Mouse (Mus musculus) stomach, postnatal 0 days (tissue): Measurements from ENCODE around the gene Scn1a. TPM values are rescaled to one million over a fixed set of nuclear protein-coding genes. Genes with fewer than 3 reads are reported as not detected.

ENCODE experiments used
- ATAC-seq: fragments of 200-750 bp; cut with Nextera tagmentation; 2 replicates; pipeline ENCODE4 v1.8.0; 2017; ENCODE audit not compliant: low FRiP score, low TSS enrichment
- DNase-seq: peaks from one replicate; pipeline ENCODE4 v3.0.0-alpha.2; 2016; ENCODE audit warnings: low spot score
- H3K27ac ChIP-seq: fragments of 300-500 bp; sonication (generic); replicated peaks from 2 replicates; pipeline ENCODE4 v1.5.1; 2014; ENCODE audit warnings: mild to moderate bottlenecking, control low read depth
- H3K27me3 ChIP-seq: fragments of 300-500 bp; sonication (generic); 2 replicates; pipeline ENCODE4 v1.6.1; 2014; ENCODE audit warnings: low read length; ENCODE audit not compliant: control insufficient read depth, insufficient read depth
- H3K36me3 ChIP-seq: fragments of 300-500 bp; sonication (generic); 2 replicates; pipeline ENCODE4 v1.6.1; 2014; ENCODE audit warnings: low read length, mixed read lengths; ENCODE audit not compliant: control insufficient read depth, insufficient read depth
- H3K4me1 ChIP-seq: fragments of 300-500 bp; sonication (generic); replicated peaks from 2 replicates; pipeline ENCODE4 v1.6.1; 2014; ENCODE audit warnings: antibody characterized with exemption; ENCODE audit not compliant: control insufficient read depth, insufficient read depth
- H3K4me2 ChIP-seq: fragments of 300-500 bp; sonication (generic); replicated peaks from 2 replicates; pipeline ENCODE4 v1.6.1; 2014; ENCODE audit warnings: low read depth, mild to moderate bottlenecking, control low read depth, moderate library complexity
- H3K4me3 ChIP-seq: fragments of 300-500 bp; sonication (generic); 2 replicates; pipeline ENCODE4 v1.5.1; 2014; ENCODE audit warnings: low read depth, low read length, control low read depth
- H3K9ac ChIP-seq: fragments of 300-500 bp; sonication (generic); 2 replicates; pipeline ENCODE4 v1.6.1; 2014; ENCODE audit warnings: mild to moderate bottlenecking, low read length, control low read depth, mixed read lengths
- H3K9me3 ChIP-seq: fragments of 300-500 bp; sonication (generic); 2 replicates; pipeline ENCODE4 v1.6.1; 2016; ENCODE audit warnings: low read length; ENCODE audit not compliant: control insufficient read depth
- CTCF ChIP-seq: IDR thresholded peaks from 2 replicates; pipeline ENCODE4 v1.5.1; 2016; ENCODE audit warnings: antibody characterized with exemption, low read depth, mild to moderate bottlenecking, moderate library complexity
- EP300 ChIP-seq: optimal IDR thresholded peaks from 2 replicates; pipeline ENCODE3; 2016; ENCODE audit warnings: antibody characterized with exemption
- WGBS: fragments of 180-500 bp; shearing (Covaris S2); extraction: QIAGEN DNeasy Blood & Tissue Kit; methylation state at CpG from one replicate; pipeline ENCODE4 v1.1.7; 2014; 5-methylcytosine and 5-hydroxymethylcytosine counted together
- polyA plus RNA-seq: library from polyadenylated mRNA; unstranded; fragments of >200 nt; fragmentation: Nextera tagmentation; extraction: Ambion mirVana; gene quantifications from 2 replicates; pipeline ENCODE4 v1.2.1, GENCODE M21; 2015

Scn1a gene
- polyA plus RNA-seq, 1 experiment from 2014 or later = 0.07 TPM

GRCm38 (mm10) chr2:66392586-66392985, 48.1 kb downstream of the Scn1a start:
- H3K4me1 ChIP-seq = no peaks in the 10 kb centered on the region
- no peak for TF ChIP-seq EP300
- TF ChIP-seq CTCF = no peak
- no peak overlapping the region for H3K9ac ChIP-seq
- no peaks in the 10 kb centered on the region for H3K27me3 ChIP-seq
- no peaks in the 10 kb centered on the region for H3K36me3 ChIP-seq
- H3K27ac ChIP-seq = no peak overlapping the region
- no peak for DNase-seq
- 54% methylated on average over 5 of the region's 5 CpGs for WGBS
- no peak for ATAC-seq
- no peak overlapping the region for H3K4me2 ChIP-seq
- no peaks in the 10 kb centered on the region for H3K9me3 ChIP-seq
- no peak overlapping the region for H3K4me3 ChIP-seq

- H3K9ac ChIP-seq = no peak overlapping the region
- no peaks in the 10 kb centered on the region for H3K4me1 ChIP-seq
- no peaks in the 10 kb centered on the region for H3K9me3 ChIP-seq
- WGBS = 90% methylated on average over 2 of the region's 2 CpGs
- no peaks in the 10 kb centered on the region for H3K27me3 ChIP-seq
- no peak for TF ChIP-seq CTCF
- no peak for TF ChIP-seq EP300
- ATAC-seq (no peak), DNase-seq (no peak)
- H3K36me3 ChIP-seq = no peaks in the 10 kb centered on the region
- no peak overlapping the region for H3K4me2 ChIP-seq
- H3K4me3 ChIP-seq = no peak overlapping the region
- H3K27ac ChIP-seq = no peak overlapping the region
These were observed 72.7 kb downstream of the Scn1a start for GRCm38 (mm10) chr2:66367957-66368356.

- H3K27ac ChIP-seq = no peak overlapping the region
- no peak for ATAC-seq
- no peaks in the 10 kb centered on the region for H3K27me3 ChIP-seq
- no peaks in the 10 kb centered on the region for H3K9me3 ChIP-seq
- H3K4me3 ChIP-seq = no peak overlapping the region
- H3K4me1 ChIP-seq = no peaks in the 10 kb centered on the region
- WGBS = 88% methylated on average over 2 of the region's 2 CpGs
- no peak overlapping the region for H3K4me2 ChIP-seq
- H3K36me3 ChIP-seq = no peaks in the 10 kb centered on the region
- DNase-seq = no peak
- TF ChIP-seq CTCF = no peak
- TF ChIP-seq EP300 = no peak
- no peak overlapping the region for H3K9ac ChIP-seq
These were observed 90.0 kb downstream of the Scn1a start for GRCm38 (mm10) chr2:66350590-66350989.

- H3K9me3 ChIP-seq = no peaks in the 10 kb centered on the region
- H3K9ac ChIP-seq = no peak overlapping the region
- no peaks in the 10 kb centered on the region for H3K36me3 ChIP-seq
- no peak overlapping the region for H3K27ac ChIP-seq
- TF ChIP-seq EP300 = no peak
- no peak for TF ChIP-seq CTCF
- no peak overlapping the region for H3K4me2 ChIP-seq
- ATAC-seq = no peak
- no peak for DNase-seq
- no peak overlapping the region for H3K4me3 ChIP-seq
- H3K4me1 ChIP-seq = no peaks in the 10 kb centered on the region
- no peaks in the 10 kb centered on the region for H3K27me3 ChIP-seq
- 93% methylated on average over 1 of the region's 1 CpGs for WGBS
These were observed 94.0 kb downstream of the Scn1a start for GRCm38 (mm10) chr2:66346622-66347021.

- Histone ChIP-seq H3K4me1 (no peaks in the 10 kb centered on the region), H3K9ac (no peak overlapping the region), H3K27ac (no peak overlapping the region), H3K9me3 (no peaks in the 10 kb centered on the region), H3K27me3 (no peaks in the 10 kb centered on the region), H3K4me3 (no peak overlapping the region), H3K36me3 (no peaks in the 10 kb centered on the region), H3K4me2 (no peak overlapping the region)
- DNase-seq = no peak
- no peak for ATAC-seq
- WGBS = 56% methylated on average over 3 of the region's 3 CpGs
- TF ChIP-seq CTCF (no peak), EP300 (no peak)
These were observed 94.5 kb downstream of the Scn1a start for GRCm38 (mm10) chr2:66346181-66346580.

- no peak for ATAC-seq
These were observed 103.2 kb downstream of the Scn1a start for GRCm38 (mm10) chr2:66337406-66337805.

More at GRCm38 (mm10) chr2:66337406-66337805, 103.2 kb downstream of the Scn1a start:
- no peaks in the 10 kb centered on the region for H3K36me3 ChIP-seq
- H3K4me3 ChIP-seq = no peak overlapping the region
- H3K27ac ChIP-seq = no peak overlapping the region
- H3K9me3 ChIP-seq = no peaks in the 10 kb centered on the region
- no peak for TF ChIP-seq EP300
- no peak for TF ChIP-seq CTCF
- no peaks in the 10 kb centered on the region for H3K4me1 ChIP-seq
- no peak overlapping the region for H3K9ac ChIP-seq
- H3K4me2 ChIP-seq = no peak overlapping the region
- no peaks in the 10 kb centered on the region for H3K27me3 ChIP-seq
- WGBS = 59% methylated on average over 5 of the region's 5 CpGs
- no peak for DNase-seq
